Mouse (Mus musculus) liver, embryonic 18 days (tissue): ENCODE data around the gene Atg2a. TPM values are rescaled to one million over a fixed set of nuclear protein-coding genes. Genes with fewer than 3 reads are reported as not detected.

Experiments
- polyA plus RNA-seq: library from polyadenylated mRNA; depleted of rRNA; stranded (reverse); fragments of >200 nt; gene quantifications from 2 replicates; pipeline ENCODE4 v1.2.3, GENCODE M21; 2012; rRNA removed

Gene Atg2a
- 5.6 and 6.8 TPM in 2 replicates for polyA plus RNA-seq

GRCm38 (mm10) chr19:6241274-6242107, at the start of gene Atg2a:
TSS of gene Atg2a (plus strand) at chr19:6241668.

GRCm38 (mm10) chr19:6226135-6226534, 15.3 kb upstream of the Atg2a start, which contains the start of gene Gpha2:
TSS of gene Gpha2 (plus strand) at chr19:6226380.

GRCm38 (mm10) chr19:6235084-6236052, 6.1 kb upstream of the Atg2a start, which contains the start of gene Ppp2r5b:
TSS of gene Ppp2r5b (minus strand) at chr19:6235872.

GRCm38 (mm10) chr19:6276426-6277421, 35.3 kb downstream of the Atg2a start, which contains the start of gene Ehd1:
TSS of gene Ehd1 (plus strand) at chr19:6276725.

DNA sequence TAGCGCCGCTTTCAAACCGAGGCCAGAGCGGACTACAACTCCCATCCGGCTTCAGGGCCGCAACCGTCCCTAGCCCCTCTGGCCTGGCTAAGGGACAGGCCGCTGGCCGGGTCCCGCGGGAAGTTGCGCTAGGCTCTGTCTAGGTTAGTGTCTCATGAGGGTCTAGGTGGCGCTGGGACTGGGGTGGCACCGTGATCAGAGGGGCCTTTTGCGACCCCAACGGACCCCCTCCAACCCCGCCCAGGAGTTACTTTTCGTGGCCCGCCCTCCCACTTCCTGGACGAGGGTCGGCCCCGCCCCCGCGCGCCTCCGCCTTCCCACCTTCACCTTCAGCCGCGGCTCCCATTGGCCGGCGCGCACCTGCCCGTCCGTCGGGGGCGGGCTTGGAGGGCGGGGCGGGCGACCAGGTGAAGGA, 64.7 kb downstream of the Atg2a start, which contains the start of gene Cdc42bpg:
TSS of gene Cdc42bpg (plus strand) at position 320 of the 415 bp plus-strand sequence.

Other genes starting within 250 kb of the Atg2a start
- 16.0 and 18.9 TPM in 2 replicates for gene Capn1, start 225.8 kb upstream of the Atg2a start, polyA plus RNA-seq
- gene Syvn1, start 195.1 kb upstream of the Atg2a start, polyA plus RNA-seq, result 12.0 and 13.7 TPM in 2 replicates
- 22.4 and 23.7 TPM in 2 replicates for gene Mrpl49, start 183.9 kb upstream of the Atg2a start, polyA plus RNA-seq
- 1,008 and 1,075 TPM in 2 replicates for gene Fau, start 183.8 kb upstream of the Atg2a start, polyA plus RNA-seq
- gene Znhit2, start 180.5 kb upstream of the Atg2a start, polyA plus RNA-seq, result 18.6 and 20.3 TPM in 2 replicates
- gene Tm7sf2, start 173.3 kb upstream of the Atg2a start, polyA plus RNA-seq, result 74.1 and 93.2 TPM in 2 replicates
- gene Vps51, start 164.4 kb upstream of the Atg2a start, polyA plus RNA-seq, result 20.2 and 24.9 TPM in 2 replicates
- gene Tmem262, start 161.6 kb upstream of the Atg2a start, polyA plus RNA-seq, result not detected in 2 replicates
- gene Gm28374, start 159.4 kb upstream of the Atg2a start, polyA plus RNA-seq, result 0.26 and 0.29 TPM in 2 replicates
- 18.7 and 21.2 TPM in 2 replicates for gene Zfpl1, start 156.7 kb upstream of the Atg2a start, polyA plus RNA-seq
- 11.0 and 11.4 TPM in 2 replicates for gene Cdca5, start 156.7 kb upstream of the Atg2a start, polyA plus RNA-seq
- gene AC131692.1, start 147.2 kb upstream of the Atg2a start, polyA plus RNA-seq, result 0.14 and 0.23 TPM in 2 replicates
- gene Naaladl1, start 135.9 kb upstream of the Atg2a start, polyA plus RNA-seq, result 2.1 TPM in 2 replicates
- gene Sac3d1, start 123.0 kb upstream of the Atg2a start, polyA plus RNA-seq, result 12.5 and 12.8 TPM in 2 replicates
- gene Snx15, start 113.4 kb upstream of the Atg2a start, polyA plus RNA-seq, result 32.0 and 35.8 TPM in 2 replicates
- gene Batf2, start 100.7 kb upstream of the Atg2a start, polyA plus RNA-seq, result 1.4 and 1.5 TPM in 2 replicates
- 16.7 and 18.5 TPM in 2 replicates for gene Arl2, start 100.1 kb upstream of the Atg2a start, polyA plus RNA-seq
- gene Majin, start 57.3 kb upstream of the Atg2a start, polyA plus RNA-seq, result 0.05 TPM in 2 replicates
- not detected in 2 replicates for gene Gpha2, start 15.3 kb upstream of the Atg2a start, polyA plus RNA-seq
- gene Ppp2r5b, start 5.8 kb upstream of the Atg2a start, polyA plus RNA-seq, result 4.8 and 5.2 TPM in 2 replicates
- gene Ehd1, start 35.1 kb downstream of the Atg2a start, polyA plus RNA-seq, result 57.5 and 76.1 TPM in 2 replicates
- 4.2 and 5.4 TPM in 2 replicates for gene Cdc42bpg, start 64.8 kb downstream of the Atg2a start, polyA plus RNA-seq
- 16.8 and 18.1 TPM in 2 replicates for gene Men1, start 93.3 kb downstream of the Atg2a start, polyA plus RNA-seq
- gene Map4k2, start 99.5 kb downstream of the Atg2a start, polyA plus RNA-seq, result 29.5 and 37.2 TPM in 2 replicates
- gene Sf1, start 122.0 kb downstream of the Atg2a start, polyA plus RNA-seq, result 43.1 and 53.9 TPM in 2 replicates
- gene Pygm, start 142.7 kb downstream of the Atg2a start, polyA plus RNA-seq, result 3.5 and 4.3 TPM in 2 replicates
- gene Rasgrp2, start 157.7 kb downstream of the Atg2a start, polyA plus RNA-seq, result 80.4 and 84.1 TPM in 2 replicates
- 0.39 and 0.82 TPM in 2 replicates for gene Nrxn2, start 177.1 kb downstream of the Atg2a start, polyA plus RNA-seq